Mouse (Mus musculus) liver, embryonic 14.5 days (tissue): Measurements from ENCODE around the gene Ubiad1.

Experiments
- CTCF ChIP-seq: IDR thresholded peaks from 2 replicates; pipeline ENCODE4 v1.5.1; 2016; ENCODE audit warnings: antibody characterized with exemption, low read depth, control low read depth
- EP300 ChIP-seq: IDR thresholded peaks from 2 replicates; pipeline ENCODE4 v1.6.1; 2016; ENCODE audit warnings: antibody characterized with exemption, low read depth

GRCm38 (mm10) chr4:148430880-148431519, 13.6 kb downstream of the Ubiad1 start:
- TF ChIP-seq EP300 = no peak
- no peak for TF ChIP-seq CTCF
